Mouse (Mus musculus) testis, adult 2 months (tissue): Measurements from ENCODE around the gene Accs. TPM values are rescaled to one million over a fixed set of nuclear protein-coding genes. Genes with fewer than 3 reads are reported as not detected.

Experiments used
- H3K27ac ChIP-seq: fragments of 200-500 bp; 2 replicates; pipeline ENCODE4 v1.5.1; 2012; ENCODE audit warnings: low read depth, low read length; ENCODE audit not compliant: control insufficient read depth, insufficient read depth
- H3K27me3 ChIP-seq: fragments of 200-500 bp; 2 replicates; pipeline ENCODE4 v1.6.1; 2012; ENCODE audit warnings: mild to moderate bottlenecking, low read length, moderate library complexity; ENCODE audit not compliant: control insufficient read depth, insufficient read depth
- H3K36me3 ChIP-seq: fragments of 200-500 bp; 2 replicates; pipeline ENCODE4 v1.6.1; 2012; ENCODE audit warnings: mild to moderate bottlenecking, low read length; ENCODE audit not compliant: control insufficient read depth, insufficient read depth
- H3K4me1 ChIP-seq: fragments of 200-500 bp; 2 replicates; pipeline ENCODE4 v1.6.1; 2012; ENCODE audit warnings: low read length; ENCODE audit not compliant: control insufficient read depth, insufficient read depth
- H3K4me3 ChIP-seq: fragments of 200-500 bp; 2 replicates; pipeline ENCODE4 v1.5.1; 2012; ENCODE audit warnings: low read depth, mild to moderate bottlenecking, low read length, moderate library complexity, mixed read lengths; ENCODE audit not compliant: control insufficient read depth
- CTCF ChIP-seq: fragments of 200-500 bp; IDR thresholded peaks from 2 replicates; pipeline ENCODE4 v1.5.1; 2012; ENCODE audit warnings: low read depth, mild to moderate bottlenecking, inconsistent platforms, low read length, moderate library complexity; ENCODE audit not compliant: control insufficient read depth, insufficient read depth, insufficient replicate concordance
- POLR2A ChIP-seq: fragments of 200-500 bp; IDR thresholded peaks from 2 replicates; pipeline ENCODE4 v1.6.1; 2012; ENCODE audit warnings: low read depth, mild to moderate bottlenecking, inconsistent platforms, low read length, moderate library complexity; ENCODE audit not compliant: control insufficient read depth
- polyA plus RNA-seq: library from polyadenylated mRNA; depleted of rRNA; stranded (reverse); fragments of >200 nt; gene quantifications from 2 replicates; pipeline ENCODE4 v1.2.3, GENCODE M21; 2012

Gene Accs
- polyA plus RNA-seq, 1 experiment = 2.6 TPM

DNA sequence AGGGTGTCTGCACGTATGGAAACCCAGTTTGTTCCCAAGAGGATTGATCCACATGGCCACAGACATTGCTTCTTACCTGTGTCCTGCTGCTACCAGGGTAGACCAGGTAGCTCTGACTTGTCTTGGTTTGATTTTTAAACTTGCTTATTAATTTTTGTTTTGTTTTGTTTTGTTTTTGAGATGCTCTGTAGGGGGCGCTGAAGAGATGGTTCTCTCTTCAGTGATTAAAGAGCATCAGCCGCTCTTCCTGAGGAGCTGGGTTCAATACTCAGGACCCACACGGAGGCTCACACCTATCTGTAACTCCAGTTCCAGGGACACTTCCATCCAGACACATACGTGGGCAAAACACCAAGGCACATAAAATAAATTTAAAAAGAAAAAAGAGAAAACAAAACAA lies 33.3 kb upstream of the Accs start:
- TF ChIP-seq POLR2A (no peak), CTCF (no peak)
- Histone ChIP-seq H3K27me3 (no peaks in the 10 kb centered on the region), H3K4me3 (no peak overlapping the region), H3K36me3 (no peaks in the 10 kb centered on the region), H3K4me1 (no peaks in the 10 kb centered on the region), H3K27ac (no peak overlapping the region)

DNA sequence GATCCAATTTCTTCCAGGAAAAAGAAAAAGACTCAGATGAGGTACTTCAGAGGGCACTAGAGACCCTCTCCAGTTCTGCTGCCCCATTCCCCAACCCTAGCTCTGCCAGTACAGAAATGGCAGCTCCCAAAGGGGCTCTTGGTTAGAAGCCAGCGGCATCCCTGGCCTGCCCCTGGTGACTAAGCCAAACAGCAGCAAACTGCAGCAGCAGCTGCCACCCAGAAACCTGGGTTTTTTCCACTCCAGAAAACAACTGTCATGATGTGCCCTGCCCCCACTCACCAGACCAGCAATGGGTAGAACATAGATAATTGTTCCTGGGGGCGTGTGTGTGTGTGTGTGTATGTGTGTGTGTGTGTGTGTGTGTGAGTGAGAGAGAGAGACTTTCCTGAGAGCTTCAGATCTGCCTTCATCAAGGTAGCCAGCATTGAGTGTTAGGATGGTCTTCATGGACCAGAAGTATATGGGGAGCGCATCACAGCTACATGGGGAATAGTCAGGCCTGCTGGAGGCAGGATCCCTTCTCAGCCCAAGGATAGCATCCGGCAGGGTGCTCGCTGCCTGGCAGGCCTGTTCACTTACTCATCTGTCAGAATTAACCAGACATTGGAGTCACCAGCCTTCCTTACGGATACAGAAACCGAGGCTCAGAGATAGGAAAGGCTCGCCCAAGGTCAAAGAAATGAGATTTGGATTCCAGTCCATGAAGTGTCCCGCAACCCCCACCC lies 32.1 kb upstream of the Accs start:
- H3K27ac ChIP-seq = no peak overlapping the region
- no peaks in the 10 kb centered on the region for H3K27me3 ChIP-seq
- TF ChIP-seq POLR2A (no peak), CTCF (no peak)
- no peaks in the 10 kb centered on the region for H3K36me3 ChIP-seq
- H3K4me1 ChIP-seq = no peaks in the 10 kb centered on the region
- no peak overlapping the region for H3K4me3 ChIP-seq

DNA sequence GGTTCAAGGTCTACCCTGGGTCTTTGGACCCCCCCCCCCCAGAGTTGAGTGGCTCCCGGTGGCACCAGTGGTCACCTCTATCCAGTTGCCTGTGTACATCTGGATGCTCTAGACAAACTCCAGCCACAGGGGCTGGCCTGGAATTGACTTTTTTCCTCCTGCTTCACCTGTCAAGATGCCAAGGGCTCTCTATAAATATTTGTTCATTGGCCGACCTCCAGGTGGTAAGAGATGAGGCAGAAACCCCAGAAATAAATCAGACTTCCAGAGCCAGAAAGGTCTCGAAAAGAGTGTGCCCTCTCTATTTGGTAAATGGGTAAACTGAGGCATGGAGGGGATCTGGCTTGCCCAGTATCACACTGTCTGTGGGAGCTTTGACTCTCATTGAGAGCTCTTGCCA lies 31.2 kb upstream of the Accs start:
- H3K4me3 ChIP-seq = no peak overlapping the region
- no peak overlapping the region for H3K27ac ChIP-seq
- no peaks in the 10 kb centered on the region for H3K4me1 ChIP-seq
- no peak for TF ChIP-seq CTCF
- TF ChIP-seq POLR2A = no peak
- H3K27me3 ChIP-seq = no peaks in the 10 kb centered on the region
- H3K36me3 ChIP-seq = no peaks in the 10 kb centered on the region

DNA sequence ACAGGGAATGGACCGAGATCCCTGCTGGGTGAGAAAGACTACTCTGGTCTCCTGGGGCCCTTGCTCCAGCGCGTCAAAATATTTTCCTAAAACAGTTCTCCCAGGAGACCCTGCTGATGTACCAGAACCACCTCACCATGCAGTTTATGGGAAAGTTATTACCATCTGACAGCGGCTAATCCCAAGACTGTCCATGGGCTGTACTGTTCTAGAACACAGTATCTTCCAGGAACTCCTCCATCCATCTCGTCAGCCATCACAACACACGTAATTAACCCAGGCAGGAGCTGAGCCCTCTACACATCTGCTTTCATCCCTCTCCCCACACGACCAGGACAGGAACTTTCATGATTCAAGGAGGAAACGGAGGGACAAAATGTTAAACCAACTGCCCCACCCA lies 30.7 kb upstream of the Accs start:
- Histone ChIP-seq H3K27me3 (no peaks in the 10 kb centered on the region), H3K36me3 (no peaks in the 10 kb centered on the region), H3K27ac (no peak overlapping the region), H3K4me1 (no peaks in the 10 kb centered on the region), H3K4me3 (no peak overlapping the region)
- no peak for TF ChIP-seq POLR2A
- TF ChIP-seq CTCF = no peak

DNA sequence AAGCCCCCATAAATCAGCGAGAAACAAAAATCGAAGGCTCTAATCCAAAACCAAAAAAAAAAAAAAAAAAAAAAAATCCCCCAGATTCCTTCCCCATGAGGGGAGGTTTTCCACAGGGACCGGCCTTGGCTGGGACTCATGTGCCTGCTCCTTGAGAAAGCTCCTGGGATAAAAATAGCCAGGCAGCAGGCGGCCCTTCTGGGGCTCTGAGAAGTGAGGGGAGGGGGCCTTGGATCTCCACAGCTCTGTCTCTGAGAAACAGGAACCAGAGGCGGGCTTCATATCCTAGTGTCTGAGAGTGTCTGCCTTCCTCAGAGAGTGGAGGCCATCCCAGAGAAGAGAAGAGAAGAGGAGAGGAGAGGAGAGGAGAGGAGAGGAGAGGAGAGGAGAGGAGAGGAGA lies 27.3 kb upstream of the Accs start:
- Histone ChIP-seq H3K4me1 (no peaks in the 10 kb centered on the region), H3K4me3 (no peak overlapping the region), H3K27ac (no peak overlapping the region), H3K27me3 (no peaks in the 10 kb centered on the region), H3K36me3 (no peaks in the 10 kb centered on the region)
- TF ChIP-seq POLR2A (no peak), CTCF (no peak)

DNA sequence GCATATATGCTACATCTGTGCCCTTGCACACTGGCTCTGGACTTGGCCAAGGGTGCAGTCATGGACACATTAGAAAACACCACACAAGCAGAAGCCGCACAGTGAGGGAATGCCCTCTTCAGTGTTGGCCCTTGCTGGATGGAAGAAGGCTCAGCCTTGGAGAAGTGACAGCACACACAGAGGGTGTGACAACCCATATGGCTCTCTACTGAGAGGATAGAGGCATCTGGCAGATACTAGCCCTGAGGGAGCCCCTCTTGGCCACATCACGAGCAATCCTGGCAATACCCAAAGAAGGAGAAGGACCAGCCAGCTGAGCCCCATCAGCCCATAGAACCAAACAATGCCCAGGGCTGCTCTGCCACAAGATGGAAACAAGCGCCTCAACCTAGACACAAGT lies 24.9 kb upstream of the Accs start:
- Histone ChIP-seq H3K27me3 (no peaks in the 10 kb centered on the region), H3K4me3 (no peak overlapping the region), H3K4me1 (no peaks in the 10 kb centered on the region), H3K36me3 (no peaks in the 10 kb centered on the region), H3K27ac (no peak overlapping the region)
- TF ChIP-seq CTCF (no peak), POLR2A (no peak)

DNA sequence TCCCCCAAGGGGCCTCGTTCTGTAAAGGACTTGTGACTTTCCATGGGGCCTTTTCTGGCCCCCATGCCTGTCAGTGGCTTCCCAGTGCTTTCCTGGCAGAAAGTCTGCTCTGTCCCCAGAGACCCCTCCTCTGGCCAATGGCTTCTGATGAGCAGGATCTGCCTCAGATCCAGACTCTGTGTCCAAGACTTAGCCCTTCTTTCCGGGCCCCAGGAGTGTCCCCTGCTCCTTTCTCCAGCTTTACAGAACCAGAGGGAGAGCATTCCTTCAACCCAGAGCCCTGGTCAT lies 24.4 kb upstream of the Accs start:
- TF ChIP-seq CTCF (no peak), POLR2A (no peak)
- H3K4me1 ChIP-seq = no peaks in the 10 kb centered on the region
- no peaks in the 10 kb centered on the region for H3K36me3 ChIP-seq
- no peaks in the 10 kb centered on the region for H3K27me3 ChIP-seq
- H3K4me3 ChIP-seq = no peak overlapping the region
- H3K27ac ChIP-seq = no peak overlapping the region

DNA sequence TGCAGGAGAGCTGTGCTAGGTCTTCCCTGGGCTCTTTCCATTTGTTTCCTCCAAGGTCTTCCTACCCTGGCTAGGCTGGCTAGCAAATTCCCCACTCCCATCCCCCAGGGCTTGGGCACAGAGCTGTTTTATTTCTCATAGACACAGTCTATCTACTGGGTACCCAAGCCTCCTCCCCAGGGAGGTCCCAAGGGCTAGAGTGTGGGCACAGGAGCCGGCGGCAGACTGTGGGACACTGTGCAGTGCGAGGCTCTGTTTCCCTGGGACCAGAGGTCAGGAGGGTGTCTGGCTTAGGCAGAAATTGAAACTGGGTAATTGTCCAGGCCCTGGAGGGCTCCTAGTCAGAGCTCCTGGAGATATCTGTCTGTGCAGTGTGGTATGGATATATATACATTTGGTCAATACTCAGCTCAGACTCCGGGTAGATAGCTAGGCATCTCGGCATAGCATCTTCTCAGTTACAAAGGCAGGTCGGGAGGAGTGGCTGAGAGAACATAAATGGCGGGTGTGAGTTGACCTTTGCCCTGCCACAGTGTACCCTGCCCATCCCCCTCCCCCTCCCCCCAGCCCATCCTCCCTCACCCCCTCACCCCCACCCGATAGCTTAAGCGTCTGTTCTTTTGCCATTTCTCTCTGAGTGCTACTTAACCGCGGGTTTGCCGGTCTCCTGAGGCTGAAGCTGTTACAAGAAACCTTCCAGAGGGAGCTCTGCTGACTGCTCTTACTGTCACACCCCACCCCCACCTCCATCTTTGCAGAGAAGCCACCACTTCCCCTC lies 23.9 kb upstream of the Accs start:
- Histone ChIP-seq H3K4me1 (no peaks in the 10 kb centered on the region), H3K4me3 (no peak overlapping the region), H3K27me3 (no peaks in the 10 kb centered on the region), H3K27ac (no peak overlapping the region), H3K36me3 (no peaks in the 10 kb centered on the region)
- no peak for TF ChIP-seq CTCF
- no peak for TF ChIP-seq POLR2A
